Comparison of ENCODE assay signal across 21 mouse cellular contexts in the genomic region with DNA sequence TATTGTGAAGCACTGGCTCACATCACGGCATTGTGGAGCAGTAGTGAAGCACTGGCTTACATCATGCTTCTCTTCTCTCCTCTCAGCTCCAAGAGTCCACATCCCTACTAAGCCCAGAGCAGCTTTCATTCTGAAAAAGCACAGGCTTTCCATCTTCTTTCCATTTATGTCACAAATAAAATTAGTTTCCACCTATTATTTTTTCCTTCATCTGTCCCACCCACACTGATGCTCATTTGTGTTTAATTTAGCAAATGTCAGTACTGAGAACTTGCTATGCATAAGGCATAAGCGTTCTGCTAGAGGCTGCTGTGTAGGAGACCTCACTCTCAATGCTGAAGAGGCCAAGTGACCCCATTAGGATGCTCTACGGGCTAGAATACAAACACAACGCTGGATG.
DNase-seq lines count a peak whose midpoint lies in the region; TF ChIP-seq lines count a peak whose summit lies in the region.
"Had no signal": no experiment of that assay in that cellular context is flagged by ENCODE, and none has a peak within 500 bp of the region (broad histone marks: within the 10 kb centered on the region; RNA-seq: fewer than 3 reads in every experiment).

No protein-coding gene starts in this region.

- H3K4me1 ChIP-seq in cortical plate, adult 2 months (ENCODE audit: control insufficient read depth, insufficient read depth, low read length) = peaks cover 26% of the 10 kb centered on the region

- intact Hi-C loops in heart, postnatal 25 days (cut with DNase I) = no loop called here

- H3K4me3 ChIP-seq in cortical plate, adult 2 months (ENCODE audit: insufficient read depth, low read length) = no peak overlapping the region
- H3K4me3 ChIP-seq: embryonic facial prominence, embryonic 13.5 days; embryonic facial prominence, embryonic 15.5 days; erythroblast, embryonic 14.5 days; forebrain, embryonic 10.5 days; forebrain, embryonic 12.5 days had no signal

- peak; percentile 66 for DNase-seq in heart, adult 11 months
- DNase-seq in heart, postnatal 25 days (ENCODE audit: low spot score) = no peak
- DNase-seq in layer of hippocampus, adult 9-11 months = peak; percentile 63
- no peak for DNase-seq in layer of hippocampus, adult 8-10 months (ENCODE audit: low spot score in 2 of 2)
- no peak for DNase-seq in urinary bladder, postnatal 36 days (ENCODE audit: low spot score in 2 of 2)
- DNase-seq: adrenal gland, adult 8-10 months; adrenal gland, postnatal 14 days; adrenal gland, postnatal 36 days; B cell, adult 2 months; cerebellum, adult 11-12 months; cerebellum, adult 2 months; cerebellum, adult 9-10 months; cerebellum, postnatal 10 days; cerebellum, postnatal 25 days; embryo, embryonic 11 days had no signal

- no peak for TF ChIP-seq POLR2A in cortical plate, adult 2 months (IDR thresholded peaks at IDR 0.05; ENCODE audit: extremely low read depth, insufficient read depth, low read length)

- H3K27ac ChIP-seq in cortical plate, adult 2 months (ENCODE audit: insufficient read depth, low read length) = peak overlapping the region; percentile 56
- H3K27ac ChIP-seq: embryonic facial prominence, embryonic 13.5 days; embryonic facial prominence, embryonic 15.5 days; forebrain, embryonic 10.5 days; forebrain, embryonic 12.5 days had no signal

- TF ChIP-seq CTCF in cortical plate, adult 2 months (IDR thresholded peaks at IDR 0.05; ENCODE audit: extremely low read depth, insufficient read depth, low read length) = no peak

Comparison
In these comparisons a context has a peak if more than half of its experiments do, and no peak if none do; other contexts are left out.
1. DNase-seq: peak in heart, adult 11 months (single experiment) and layer of hippocampus, adult 9-11 months (single experiment); none in heart, postnatal 25 days (single experiment), layer of hippocampus, adult 8-10 months (0 of 2) and urinary bladder, postnatal 36 days (0 of 2).